Mouse (Mus musculus) limb, embryonic 14.5 days (tissue): ENCODE measurements around the gene Ccdc13. TPM values are rescaled to one million over a fixed set of nuclear protein-coding genes. Genes with fewer than 3 reads are reported as not detected.

Experiments used
- ATAC-seq: fragments of 200-750 bp; cut with Nextera tagmentation; 2 replicates; pipeline ENCODE4 v1.8.0; 2017; ENCODE audit warnings: low read depth, moderate number of reproducible peaks, moderate TSS enrichment; ENCODE audit not compliant: low FRiP score
- DNase-seq: peaks from one replicate; pipeline ENCODE4 v3.0.0-alpha.2; 2015; ENCODE audit warnings: low spot score
- H3K27ac ChIP-seq: fragments of 300-500 bp; sonication (generic); replicated peaks from 2 replicates; pipeline ENCODE4 v1.5.1; 2014; ENCODE audit warnings: low read depth, mild to moderate bottlenecking, low read length, moderate library complexity, mixed read lengths
- H3K27me3 ChIP-seq: fragments of 300-500 bp; sonication (generic); 2 replicates; pipeline ENCODE4 v1.6.1; 2014; ENCODE audit warnings: low read length, mixed read lengths; ENCODE audit not compliant: control insufficient read depth, insufficient read depth
- H3K36me3 ChIP-seq: fragments of 300-500 bp; sonication (generic); 2 replicates; pipeline ENCODE4 v1.6.1; 2014; ENCODE audit warnings: mild to moderate bottlenecking, low read length, moderate library complexity, mixed read lengths; ENCODE audit not compliant: control insufficient read depth, insufficient read depth
- H3K4me1 ChIP-seq: fragments of 300-500 bp; sonication (generic); 2 replicates; pipeline ENCODE4 v1.6.1; 2014; ENCODE audit warnings: antibody characterized with exemption, low read length, mixed read lengths; ENCODE audit not compliant: control insufficient read depth, insufficient read depth
- H3K4me2 ChIP-seq: fragments of 300-500 bp; sonication (generic); replicated peaks from 2 replicates; pipeline ENCODE4 v1.6.1; 2014; ENCODE audit warnings: low read depth, mild to moderate bottlenecking, low read length, moderate library complexity; ENCODE audit not compliant: severe bottlenecking
- H3K4me3 ChIP-seq: fragments of 300-500 bp; sonication (generic); replicated peaks from 2 replicates; pipeline ENCODE4 v1.5.1; 2014; ENCODE audit warnings: low read length
- H3K9ac ChIP-seq: fragments of 300-500 bp; sonication (generic); 2 replicates; pipeline ENCODE4 v1.6.1; 2014; ENCODE audit warnings: mild to moderate bottlenecking, low read depth, low read length, moderate library complexity; ENCODE audit not compliant: severe bottlenecking
- H3K9me3 ChIP-seq: fragments of 300-500 bp; sonication (generic); 2 replicates; pipeline ENCODE4 v1.6.1; 2016; ENCODE audit warnings: low read length; ENCODE audit not compliant: control insufficient read depth
- POLR2A ChIP-seq: fragments of 200-500 bp; IDR thresholded peaks from 2 replicates; pipeline ENCODE4 v1.8.0; 2012; ENCODE audit warnings: inconsistent platforms, mild to moderate bottlenecking, moderate library complexity, borderline replicate concordance; ENCODE audit not compliant: insufficient read depth, insufficient read length; ENCODE audit errors: extremely low read depth
- WGBS: fragments of 180-500 bp; shearing (Covaris S2); extraction: QIAGEN DNeasy Blood & Tissue Kit; methylation state at CpG from one replicate; pipeline ENCODE4 v1.1.7; 2014; 5-methylcytosine and 5-hydroxymethylcytosine counted together
- polyA plus RNA-seq, 2 experiments: library from polyadenylated mRNA; depleted of rRNA in 1 of 2; stranded (reverse) in 1 of 2; unstranded in 1 of 2; fragments of >200 nt; fragmentation: Nextera tagmentation in 1 of 2; extraction: Ambion mirVana in 1 of 2; gene quantifications; 2 replicates each; pipeline versions ENCODE4 v1.2.1 to v1.2.3; 2012 to 2014

Gene Ccdc13
- polyA plus RNA-seq, 2 experiments: 0.47 to 0.58 TPM

GRCm38 (mm10) chr9:121786359-121786758 is 52.9 kb downstream of the Ccdc13 start:
- no peak for ATAC-seq
- H3K9ac ChIP-seq: no peak overlapping the region
- no peaks in the 10 kb centered on the region for H3K36me3 ChIP-seq
- 63% methylated on average over 2 of the region's 2 CpGs for WGBS
- TF ChIP-seq POLR2A: no peak
- H3K27ac ChIP-seq: no peak overlapping the region
- H3K4me1 ChIP-seq: no peaks in the 10 kb centered on the region
- no peaks in the 10 kb centered on the region for H3K27me3 ChIP-seq
- no peaks in the 10 kb centered on the region for H3K9me3 ChIP-seq
- H3K4me3 ChIP-seq: no peak overlapping the region
- no peak for DNase-seq
- no peak overlapping the region for H3K4me2 ChIP-seq

GRCm38 (mm10) chr9:121785261-121785660 is 54.0 kb downstream of the Ccdc13 start:
- Histone ChIP-seq H3K4me2 (no peak overlapping the region), H3K4me1 (no peaks in the 10 kb centered on the region), H3K9me3 (no peaks in the 10 kb centered on the region), H3K36me3 (no peaks in the 10 kb centered on the region), H3K4me3 (no peak overlapping the region), H3K27ac (no peak overlapping the region), H3K9ac (no peak overlapping the region), H3K27me3 (no peaks in the 10 kb centered on the region)
- ATAC-seq (no peak), DNase-seq (no peak)
- 77% methylated on average over 8 of the region's 8 CpGs for WGBS
- no peak for TF ChIP-seq POLR2A

- 88% methylated on average over 12 of the region's 12 CpGs for WGBS
- Histone ChIP-seq H3K27me3 (no peaks in the 10 kb centered on the region), H3K36me3 (no peaks in the 10 kb centered on the region), H3K9ac (no peak overlapping the region), H3K4me3 (no peak overlapping the region), H3K4me1 (no peaks in the 10 kb centered on the region), H3K27ac (no peak overlapping the region), H3K9me3 (no peaks in the 10 kb centered on the region), H3K4me2 (no peak overlapping the region)
- DNase-seq (no peak), ATAC-seq (no peak)
- TF ChIP-seq POLR2A: no peak
Measured at GRCm38 (mm10) chr9:121784801-121785200, 54.5 kb downstream of the Ccdc13 start.

GRCm38 (mm10) chr9:121778066-121778624 is 61.1 kb downstream of the Ccdc13 start:
- WGBS: 13% methylated on average over 54 of the region's 54 CpGs
- H3K9ac ChIP-seq: no peak overlapping the region
- H3K9me3 ChIP-seq: no peaks in the 10 kb centered on the region
- 0 out of 2 replicates have a peak, but pooled peaks have one; percentile 3 for ATAC-seq
- H3K36me3 ChIP-seq: no peaks in the 10 kb centered on the region
- peaks cover 10% of the 10 kb centered on the region; the same call in 1 of the 2 replicates for H3K4me1 ChIP-seq
- H3K4me2 ChIP-seq: peak overlapping the region; percentile 57
- no peak for DNase-seq
- no peak for TF ChIP-seq POLR2A
- H3K4me3 ChIP-seq: peak overlapping the region; percentile 31
- no peak overlapping the region for H3K27ac ChIP-seq
- peaks cover 29% of the 10 kb centered on the region for H3K27me3 ChIP-seq

- no peak for DNase-seq
- peak; percentile 77 for ATAC-seq
- Histone ChIP-seq H3K4me1 (peaks cover 10% of the 10 kb centered on the region; the same call in 1 of the 2 replicates), H3K27me3 (peaks cover 29% of the 10 kb centered on the region), H3K4me3 (peak within 1 kb of the TSS; percentile 31), H3K4me2 (peak within 1 kb of the TSS; percentile 57), H3K9me3 (no peaks in the 10 kb centered on the region), H3K9ac (no peak within 1 kb of the TSS), H3K36me3 (no peaks in the 10 kb centered on the region), H3K27ac (no peak within 1 kb of the TSS)
- 15% methylated on average over 30 of the region's 30 CpGs for WGBS
- TF ChIP-seq POLR2A: no peak
Measured at GRCm38 (mm10) chr9:121777484-121778065, 61.7 kb downstream of the Ccdc13 start, which contains the start of gene Klhl40. Klhl40 (plus strand) TSS chr9:121777607.

GRCm38 (mm10) chr9:121776511-121776910 is 62.8 kb downstream of the Ccdc13 start:
- H3K4me2 ChIP-seq: no peak overlapping the region
- no peaks in the 10 kb centered on the region for H3K36me3 ChIP-seq
- 69% methylated on average over 7 of the region's 7 CpGs for WGBS
- H3K27me3 ChIP-seq: peaks cover 29% of the 10 kb centered on the region
- no peak overlapping the region for H3K9ac ChIP-seq
- H3K9me3 ChIP-seq: no peaks in the 10 kb centered on the region
- no peak for DNase-seq
- ATAC-seq: no peak
- peaks cover 10% of the 10 kb centered on the region; the same call in 1 of the 2 replicates for H3K4me1 ChIP-seq
- no peak for TF ChIP-seq POLR2A
- H3K27ac ChIP-seq: no peak overlapping the region
- H3K4me3 ChIP-seq: no peak overlapping the region
